10 mouse cellular contexts compared by ENCODE assay signal in genomic region chr14:55063117-55063516, GRCm38 (mm10). TPM values are rescaled to one million over a fixed set of nuclear protein-coding genes. Genes with fewer than 3 reads are reported as not detected.
DNase-seq lines count a peak whose midpoint lies in the region; ATAC-seq and TF ChIP-seq lines count a peak whose summit lies in the region.
"Had no signal": no experiment of that assay in that cellular context is flagged by ENCODE, and none has a peak within 500 bp of the region (broad histone marks: within the 10 kb centered on the region; RNA-seq: fewer than 3 reads in every experiment).

No protein-coding gene starts in this region.

- peak in 1 of 2 experiments; percentile 35 for DNase-seq in cerebellum, adult 2 months
- DNase-seq in kidney, postnatal 0 days (ENCODE audit: low spot score): no peak
- no peak for DNase-seq in kidney, adult 8-10 months
- no peak for DNase-seq in midbrain, embryonic 14.5 days
- DNase-seq in left cerebral cortex, postnatal 4 days: no peak
- DNase-seq in adrenal gland, postnatal 14 days: no peak

- 0 out of 2 replicates have a peak, but pooled peaks cover 6% of the 10 kb centered on the region for H3K36me3 ChIP-seq in kidney, postnatal 0 days (ENCODE audit: insufficient read depth, low read length)
- H3K36me3 ChIP-seq in hindbrain, embryonic 16.5 days (ENCODE audit: control insufficient read depth, insufficient read depth, low read length): peaks cover 26% of the 10 kb centered on the region
- H3K36me3 ChIP-seq in midbrain, embryonic 14.5 days (ENCODE audit: control insufficient read depth, insufficient read depth, low read length): peaks cover 61% of the 10 kb centered on the region

- H3K4me3 ChIP-seq in cerebellum, adult 2 months (replicated peaks; ENCODE audit: insufficient read depth, low read depth, low read length): peak overlapping the region; percentile 56
- no peak overlapping the region for H3K4me3 ChIP-seq in kidney, postnatal 0 days (replicated peaks; ENCODE audit: low read depth, low read length)
- no peak overlapping the region for H3K4me3 ChIP-seq in hindbrain, embryonic 16.5 days (ENCODE audit: low read length)
- H3K4me3 ChIP-seq in midbrain, embryonic 14.5 days (replicated peaks; ENCODE audit: low read depth, low read length): no peak overlapping the region
- H3K4me3 ChIP-seq: embryonic facial prominence, embryonic 12.5 days had no signal

- TF ChIP-seq POLR2A in cerebellum, adult 2 months (IDR thresholded peaks at IDR 0.05; ENCODE audit: borderline replicate concordance, insufficient read depth, low read length): no peak

- WGBS in cerebellum, adult 2 months: 60% methylated on average over 5 of the region's 5 CpGs
- WGBS in kidney, postnatal 0 days: 72% methylated on average over 5 of the region's 5 CpGs
- WGBS in hindbrain, embryonic 16.5 days: 83% methylated on average over 5 of the region's 5 CpGs
- WGBS in midbrain, embryonic 14.5 days: 88% methylated on average over 5 of the region's 5 CpGs

- peaks cover 58% of the 10 kb centered on the region for H3K4me1 ChIP-seq in cerebellum, adult 2 months (ENCODE audit: control insufficient read depth, insufficient read depth, low read length)
- H3K4me1 ChIP-seq in kidney, postnatal 0 days (replicated peaks; ENCODE audit: insufficient read depth, low read length): peaks cover 6% of the 10 kb centered on the region; the same call in 1 of the 2 replicates
- H3K4me1 ChIP-seq in hindbrain, embryonic 16.5 days (ENCODE audit: control insufficient read depth, insufficient read depth, low read depth, low read length): peaks cover 35% of the 10 kb centered on the region
- H3K4me1 ChIP-seq in midbrain, embryonic 14.5 days (ENCODE audit: control insufficient read depth, insufficient read depth, low read length): peaks cover 20% of the 10 kb centered on the region; the same call in 1 of the 2 replicates

- no peak for ATAC-seq in cerebellum, adult (ENCODE audit: insufficient number of reproducible peaks, low FRiP score, low TSS enrichment)
- ATAC-seq in kidney, postnatal 0 days (replicated peaks; ENCODE audit: low FRiP score, low read depth): no peak
- no peak; the same call in 1 of the 2 replicates for ATAC-seq in hindbrain, embryonic 16.5 days
- no peak for ATAC-seq in midbrain, embryonic 14.5 days (ENCODE audit: low FRiP score, low TSS enrichment)

- H3K9ac ChIP-seq in kidney, postnatal 0 days (ENCODE audit: low read depth, low read length): no peak overlapping the region
- H3K9ac ChIP-seq in hindbrain, embryonic 16.5 days (ENCODE audit: low read depth, low read length): no peak overlapping the region
- H3K9ac ChIP-seq in midbrain, embryonic 14.5 days (replicated peaks; ENCODE audit: low read length): no peak overlapping the region
- H3K9ac ChIP-seq: embryonic facial prominence, embryonic 12.5 days had no signal

- H3K27me3 ChIP-seq in cerebellum, adult 2 months (ENCODE audit: control insufficient read depth, insufficient read depth, low read length): no peaks in the 10 kb centered on the region
- no peaks in the 10 kb centered on the region for H3K27me3 ChIP-seq in kidney, postnatal 0 days (ENCODE audit: insufficient read depth, low read length)
- no peaks in the 10 kb centered on the region for H3K27me3 ChIP-seq in hindbrain, embryonic 16.5 days (replicated peaks; ENCODE audit: control insufficient read depth, insufficient read depth, low read length)
- H3K27me3 ChIP-seq in midbrain, embryonic 14.5 days (ENCODE audit: control insufficient read depth, insufficient read depth, low read length): no peaks in the 10 kb centered on the region
- H3K27me3 ChIP-seq: embryonic facial prominence, embryonic 12.5 days had no signal

- H3K9me3 ChIP-seq in kidney, postnatal 0 days (replicated peaks; ENCODE audit: low read length): no peaks in the 10 kb centered on the region
- no peaks in the 10 kb centered on the region for H3K9me3 ChIP-seq in hindbrain, embryonic 16.5 days (ENCODE audit: control insufficient read depth, low read length)
- H3K9me3 ChIP-seq in midbrain, embryonic 14.5 days (ENCODE audit: control insufficient read depth, low read length): no peaks in the 10 kb centered on the region
- H3K9me3 ChIP-seq: embryonic facial prominence, embryonic 12.5 days had no signal

- intact Hi-C loops in left cerebral cortex, postnatal 4 days (cut with DNase I): no loop called here

- peak overlapping the region; percentile 95 for H3K27ac ChIP-seq in cerebellum, adult 2 months (ENCODE audit: insufficient read depth, low read length)
- no peak overlapping the region for H3K27ac ChIP-seq in kidney, postnatal 0 days
- peak overlapping the region; percentile 45; the same call in 1 of the 2 replicates for H3K27ac ChIP-seq in hindbrain, embryonic 16.5 days (ENCODE audit: low read depth, low read length)
- peak overlapping the region; percentile 45; the same call in 1 of the 2 replicates for H3K27ac ChIP-seq in midbrain, embryonic 14.5 days (replicated peaks; ENCODE audit: low read depth, low read length)
- H3K27ac ChIP-seq: embryonic facial prominence, embryonic 12.5 days; macrophage had no signal

- no peak for TF ChIP-seq CTCF in cerebellum, adult 2 months (IDR thresholded peaks at IDR 0.05; ENCODE audit: borderline replicate concordance, insufficient read depth, low read depth, low read length)
- TF ChIP-seq CTCF in kidney, postnatal 0 days (IDR thresholded peaks at IDR 0.05; ENCODE audit: low read depth): no peak

- H3K4me2 ChIP-seq in kidney, postnatal 0 days (ENCODE audit: low read length): peak overlapping the region; percentile 21; the same call in 1 of the 2 replicates
- peak overlapping the region; percentile 24; the same call in 1 of the 2 replicates for H3K4me2 ChIP-seq in hindbrain, embryonic 16.5 days (ENCODE audit: low read length)
- no peak overlapping the region for H3K4me2 ChIP-seq in midbrain, embryonic 14.5 days (ENCODE audit: low read length)

RNA-seq across cellular contexts. Expression of gene Zfhx2, which starts 29.0 kb away (rescaled TPM):
- polyA plus RNA-seq in cerebellum, adult 2 months (2012; rRNA removed): 10.7 and 11.0 TPM in 2 replicates
- polyA plus RNA-seq in kidney, postnatal 0 days (2015; fragmentation: Nextera tagmentation; extraction: Ambion mirVana): 2.0 and 2.4 TPM in 2 replicates
- polyA plus RNA-seq in hindbrain, embryonic 16.5 days (2015; fragmentation: Nextera tagmentation; extraction: Ambion mirVana): 18.4 and 20.5 TPM in 2 replicates
- 24.9 and 28.4 TPM in 2 replicates for polyA plus RNA-seq in midbrain, embryonic 14.5 days (2014; fragmentation: Nextera tagmentation; extraction: Ambion mirVana)
- 10 to 100 TPM; 28.2 to 29.4 TPM for total RNA-seq in left cerebral cortex, postnatal 4 days (2021)
- total RNA-seq in adrenal gland, postnatal 14 days (2021): 7.3 and 9.8 TPM in 2 replicates

RNA-seq across cellular contexts. Expression of gene Thtpa, which starts 31.5 kb away (rescaled TPM):
- 12.8 and 13.8 TPM in 2 replicates for polyA plus RNA-seq in cerebellum, adult 2 months (2012; rRNA removed)
- 20.8 and 21.6 TPM in 2 replicates for polyA plus RNA-seq in kidney, postnatal 0 days (2015; fragmentation: Nextera tagmentation; extraction: Ambion mirVana)
- polyA plus RNA-seq in hindbrain, embryonic 16.5 days (2015; fragmentation: Nextera tagmentation; extraction: Ambion mirVana): 34.4 and 36.1 TPM in 2 replicates
- polyA plus RNA-seq in midbrain, embryonic 14.5 days (2014; fragmentation: Nextera tagmentation; extraction: Ambion mirVana): 27.9 and 33.7 TPM in 2 replicates
- 10 to 100 TPM; 34.7 to 35.7 TPM for total RNA-seq in left cerebral cortex, postnatal 4 days (2021)
- total RNA-seq in adrenal gland, postnatal 14 days (2021): 11.3 and 15.8 TPM in 2 replicates

RNA-seq across cellular contexts. Expression of gene Ap1g2, which starts 43.3 kb away (rescaled TPM):
- polyA plus RNA-seq in cerebellum, adult 2 months (2012; rRNA removed): 18.6 and 19.1 TPM in 2 replicates
- 15.8 and 16.8 TPM in 2 replicates for polyA plus RNA-seq in kidney, postnatal 0 days (2015; fragmentation: Nextera tagmentation; extraction: Ambion mirVana)
- polyA plus RNA-seq in hindbrain, embryonic 16.5 days (2015; fragmentation: Nextera tagmentation; extraction: Ambion mirVana): 6.9 and 7.7 TPM in 2 replicates
- polyA plus RNA-seq in midbrain, embryonic 14.5 days (2014; fragmentation: Nextera tagmentation; extraction: Ambion mirVana): 6.8 and 7.6 TPM in 2 replicates
- 10 to 100 TPM; 25.8 to 31.4 TPM for total RNA-seq in left cerebral cortex, postnatal 4 days (2021)
- 26.6 and 36.1 TPM in 2 replicates for total RNA-seq in adrenal gland, postnatal 14 days (2021)

RNA-seq across cellular contexts. Expression of gene Ngdn, which starts 47.9 kb away (rescaled TPM):
- polyA plus RNA-seq in cerebellum, adult 2 months (2012; rRNA removed): 49.4 and 50.4 TPM in 2 replicates
- 68.9 and 75.7 TPM in 2 replicates for polyA plus RNA-seq in kidney, postnatal 0 days (2015; fragmentation: Nextera tagmentation; extraction: Ambion mirVana)
- polyA plus RNA-seq in hindbrain, embryonic 16.5 days (2015; fragmentation: Nextera tagmentation; extraction: Ambion mirVana): 48.2 and 50.6 TPM in 2 replicates
- polyA plus RNA-seq in midbrain, embryonic 14.5 days (2014; fragmentation: Nextera tagmentation; extraction: Ambion mirVana): 51.7 and 54.3 TPM in 2 replicates
- 10 to 100 TPM; 26.3 to 29.0 TPM for total RNA-seq in left cerebral cortex, postnatal 4 days (2021)
- total RNA-seq in adrenal gland, postnatal 14 days (2021): 34.5 and 39.2 TPM in 2 replicates

RNA-seq across cellular contexts. Expression of gene Jph4, which starts 53.6 kb away (rescaled TPM):
- polyA plus RNA-seq in cerebellum, adult 2 months (2012; rRNA removed): 204 and 227 TPM in 2 replicates
- polyA plus RNA-seq in kidney, postnatal 0 days (2015; fragmentation: Nextera tagmentation; extraction: Ambion mirVana): 0.30 and 0.34 TPM in 2 replicates
- 31.8 and 32.3 TPM in 2 replicates for polyA plus RNA-seq in hindbrain, embryonic 16.5 days (2015; fragmentation: Nextera tagmentation; extraction: Ambion mirVana)
- polyA plus RNA-seq in midbrain, embryonic 14.5 days (2014; fragmentation: Nextera tagmentation; extraction: Ambion mirVana): 31.1 and 38.9 TPM in 2 replicates
- total RNA-seq in left cerebral cortex, postnatal 4 days (2021): 100 to 1,000 TPM; 366 to 399 TPM
- 3.3 and 5.9 TPM in 2 replicates for total RNA-seq in adrenal gland, postnatal 14 days (2021)
- polyA plus RNA-seq: macrophage had no signal
